Mouse (Mus musculus) intestine, embryonic 16.5 days (tissue): ENCODE measurements around the gene Stx2. TPM values are rescaled to one million over a fixed set of nuclear protein-coding genes. Genes with fewer than 3 reads are reported as not detected.
A peak's percentile ranks its signal among the peaks of the same experiment; 100 is the strongest.
"Not testable (repeated sequence)": the region's sequence is repeated elsewhere in the genome, so short reads cannot be mapped to it uniquely, and the experiment has no call there.

ENCODE experiments used
- ATAC-seq: fragments of 200-750 bp; cut with Nextera tagmentation; 2 replicates; pipeline ENCODE4 v1.8.0; 2017; ENCODE audit warnings: moderate TSS enrichment, moderate library complexity
- H3K27ac ChIP-seq: fragments of 300-500 bp; sonication (generic); 2 replicates; pipeline ENCODE4 v1.5.1; 2014; ENCODE audit warnings: mild to moderate bottlenecking, low read length
- H3K27me3 ChIP-seq: fragments of 300-500 bp; sonication (generic); replicated peaks from 2 replicates; pipeline ENCODE4 v1.6.1; 2014; ENCODE audit warnings: low read length, control low read depth, mixed read lengths; ENCODE audit not compliant: control insufficient read depth, insufficient read depth
- H3K36me3 ChIP-seq: fragments of 300-500 bp; sonication (generic); 2 replicates; pipeline ENCODE4 v1.6.1; 2014; ENCODE audit warnings: low read length, control low read depth; ENCODE audit not compliant: control insufficient read depth, insufficient read depth
- H3K4me1 ChIP-seq: fragments of 300-500 bp; sonication (generic); 2 replicates; pipeline ENCODE4 v1.6.1; 2014; ENCODE audit warnings: low read length, control low read depth, mixed read lengths; ENCODE audit not compliant: control insufficient read depth, insufficient read depth
- H3K4me2 ChIP-seq: fragments of 300-500 bp; sonication (generic); 2 replicates; pipeline ENCODE4 v1.6.1; 2014; ENCODE audit warnings: low read depth, low read length, control low read depth
- H3K4me3 ChIP-seq: fragments of 300-500 bp; sonication (generic); 2 replicates; pipeline ENCODE4 v1.5.1; 2014; ENCODE audit warnings: mild to moderate bottlenecking, low read length
- H3K9ac ChIP-seq: fragments of 300-500 bp; sonication (generic); 2 replicates; pipeline ENCODE4 v1.6.1; 2014; ENCODE audit warnings: low read depth, low read length
- H3K9me3 ChIP-seq: fragments of 300-500 bp; sonication (generic); 2 replicates; pipeline ENCODE4 v1.6.1; 2016; ENCODE audit warnings: low read length, control low read depth; ENCODE audit not compliant: control insufficient read depth
- WGBS: fragments of 180-500 bp; shearing (Covaris S2); extraction: QIAGEN DNeasy Blood & Tissue Kit; methylation state at CpG from one replicate; pipeline ENCODE4 v1.1.7; 2014; 5-methylcytosine and 5-hydroxymethylcytosine counted together
- polyA plus RNA-seq: library from polyadenylated mRNA; unstranded; fragments of >200 nt; fragmentation: Nextera tagmentation; extraction: Ambion mirVana; gene quantifications from 2 replicates; pipeline ENCODE4 v1.2.1, GENCODE M21; 2015

The Stx2 gene
- polyA plus RNA-seq, 1 experiment from 2014 or later = 19.9 TPM

GRCm38 (mm10) chr5:129000706-129001468 is 7.5 kb downstream of the Stx2 start:
- ATAC-seq = 0 out of 2 replicates have a peak, but pooled peaks have one; percentile 45
- no peaks in the 10 kb centered on the region for H3K27me3 ChIP-seq
- H3K4me3 ChIP-seq = no peak overlapping the region

GRCm38 (mm10) chr5:128987141-128987954 is 21.0 kb downstream of the Stx2 start:
- Histone ChIP-seq H3K9me3 (no peaks in the 10 kb centered on the region), H3K4me3 (no peak overlapping the region), H3K4me1 (no peaks in the 10 kb centered on the region), H3K9ac (no peak overlapping the region), H3K4me2 (no peak overlapping the region), H3K27me3 (no peaks in the 10 kb centered on the region), H3K36me3 (no peaks in the 10 kb centered on the region; the same call in 1 of the 2 replicates), H3K27ac (no peak overlapping the region)
- 75% methylated on average over 19 of the region's 19 CpGs for WGBS
- ATAC-seq = no peak

More at GRCm38 (mm10) chr5:129000706-129001468, 7.5 kb downstream of the Stx2 start:
- Histone ChIP-seq H3K36me3 (no peaks in the 10 kb centered on the region), H3K9me3 (no peaks in the 10 kb centered on the region), H3K9ac (peak overlapping the region; percentile 6; the same call in 1 of the 2 replicates), H3K4me1 (peaks cover 10% of the 10 kb centered on the region), H3K4me2 (no peak overlapping the region), H3K27ac (no peak overlapping the region)
- WGBS = 53% methylated on average over 8 of the region's 8 CpGs

DNA sequence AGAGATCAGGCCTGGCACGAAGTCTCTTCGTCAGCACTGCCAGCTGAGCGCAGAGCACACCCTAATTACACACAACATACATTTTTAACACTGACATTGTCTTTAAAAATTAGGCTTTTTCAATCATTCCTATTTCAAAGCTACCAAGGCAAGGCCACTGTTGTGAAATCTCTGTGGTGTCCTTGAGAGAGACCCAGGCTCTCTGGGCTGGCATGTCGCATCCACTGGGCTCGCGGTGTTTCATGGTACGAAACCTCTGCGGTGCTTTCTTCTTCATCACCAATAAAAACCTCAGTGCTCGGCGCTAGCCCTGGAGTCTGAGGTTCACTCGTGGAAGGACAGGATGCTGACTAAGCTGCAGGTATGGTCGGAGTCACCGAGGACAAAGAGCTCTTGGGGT is 22.4 kb downstream of the Stx2 start:
- H3K4me2 ChIP-seq = no peak overlapping the region
- H3K9me3 ChIP-seq = no peaks in the 10 kb centered on the region
- no peak for ATAC-seq
- no peaks in the 10 kb centered on the region for H3K27me3 ChIP-seq
- no peaks in the 10 kb centered on the region; the same call in 1 of the 2 replicates for H3K36me3 ChIP-seq
- no peak overlapping the region for H3K4me3 ChIP-seq
- 91% methylated on average over 13 of the region's 13 CpGs for WGBS
- H3K4me1 ChIP-seq = no peaks in the 10 kb centered on the region
- H3K9ac ChIP-seq = no peak overlapping the region
- no peak overlapping the region for H3K27ac ChIP-seq

- H3K9ac ChIP-seq = no peak overlapping the region
- no peaks in the 10 kb centered on the region for H3K9me3 ChIP-seq
- H3K27me3 ChIP-seq = no peaks in the 10 kb centered on the region
- no peak for ATAC-seq
- H3K27ac ChIP-seq = no peak overlapping the region
- no peaks in the 10 kb centered on the region; the same call in 1 of the 2 replicates for H3K36me3 ChIP-seq
- WGBS = 87% methylated on average over 6 of the region's 6 CpGs
- H3K4me2 ChIP-seq = no peak overlapping the region
- H3K4me3 ChIP-seq = no peak overlapping the region
- no peaks in the 10 kb centered on the region for H3K4me1 ChIP-seq
These were observed 23.8 kb downstream of the Stx2 start for GRCm38 (mm10) chr5:128984536-128984935.

DNA sequence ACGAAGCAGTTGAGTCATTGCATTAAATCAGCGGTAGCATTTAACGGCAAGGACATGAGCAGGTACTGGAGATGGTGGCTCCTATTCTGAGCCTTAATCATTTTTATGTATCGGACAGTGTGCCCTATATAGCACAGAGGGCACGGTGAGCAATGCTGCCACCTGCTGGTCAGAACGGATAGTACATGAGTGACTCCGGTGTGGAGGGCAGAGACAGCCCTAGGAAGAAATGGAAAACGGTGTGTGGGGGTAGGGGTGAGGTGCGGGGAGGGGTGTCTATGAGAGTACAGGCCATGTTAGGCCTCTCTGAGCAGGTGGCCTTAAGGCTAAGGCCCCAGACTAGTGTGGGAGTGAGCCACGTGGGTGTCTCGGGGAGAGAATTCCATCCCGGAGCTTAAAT is 26.8 kb downstream of the Stx2 start:
- H3K9me3 ChIP-seq = no peaks in the 10 kb centered on the region
- H3K9ac ChIP-seq = no peak overlapping the region
- H3K27ac ChIP-seq = no peak overlapping the region
- H3K4me1 ChIP-seq = no peaks in the 10 kb centered on the region
- 23% methylated on average over 12 of the region's 12 CpGs for WGBS
- H3K4me3 ChIP-seq = no peak overlapping the region
- no peaks in the 10 kb centered on the region; the same call in 1 of the 2 replicates for H3K36me3 ChIP-seq
- no peaks in the 10 kb centered on the region for H3K27me3 ChIP-seq
- H3K4me2 ChIP-seq = no peak overlapping the region
- peak; percentile 86; the same call in 1 of the 2 replicates for ATAC-seq

DNA sequence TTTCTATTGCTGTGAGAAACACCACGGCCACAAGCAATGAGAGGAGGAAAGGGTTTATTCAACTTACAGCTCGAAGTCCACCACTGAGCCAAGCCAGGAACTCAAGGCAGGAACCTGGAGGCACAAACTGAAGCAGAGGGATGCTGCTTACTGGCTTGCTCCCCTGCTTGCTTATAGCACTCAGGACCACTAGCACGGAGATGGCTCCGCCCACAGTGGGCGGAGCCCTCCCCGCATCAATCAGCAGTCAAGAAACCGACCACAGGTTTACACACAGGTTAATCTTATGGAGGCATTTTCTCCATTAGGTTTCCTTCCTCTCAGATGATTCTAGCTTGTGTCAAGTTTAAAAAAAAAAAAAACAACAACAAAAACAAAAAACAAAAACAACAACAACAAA is 27.5 kb downstream of the Stx2 start:
- no peaks in the 10 kb centered on the region for H3K9me3 ChIP-seq
- 70% methylated on average over 7 of the region's 7 CpGs for WGBS
- no peaks in the 10 kb centered on the region for H3K27me3 ChIP-seq
- ATAC-seq = no peak
- no peak overlapping the region for H3K4me3 ChIP-seq
- no peak overlapping the region for H3K27ac ChIP-seq
- H3K4me1 ChIP-seq = no peaks in the 10 kb centered on the region
- no peak overlapping the region for H3K9ac ChIP-seq
- H3K4me2 ChIP-seq = no peak overlapping the region
- no peaks in the 10 kb centered on the region; the same call in 1 of the 2 replicates for H3K36me3 ChIP-seq

DNA sequence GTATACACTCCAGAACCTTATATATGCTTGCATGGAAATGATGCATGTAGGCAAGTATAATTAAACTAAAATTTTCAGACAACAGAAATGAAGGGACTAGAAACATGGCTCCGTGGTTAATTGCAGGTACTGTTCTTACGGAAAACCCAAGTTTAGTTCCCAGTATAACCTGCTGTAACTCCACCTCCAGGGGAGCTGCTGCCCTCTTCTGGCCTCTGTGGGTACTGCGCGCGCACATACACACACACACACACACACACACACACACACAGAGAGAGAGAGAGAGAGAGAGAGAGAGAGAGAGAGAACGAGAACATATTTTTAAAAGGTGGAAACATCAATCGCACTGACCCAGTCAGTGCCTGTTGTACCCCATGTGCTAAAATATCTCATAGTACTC is 29.4 kb downstream of the Stx2 start:
- Histone ChIP-seq H3K9ac (no peak overlapping the region), H3K4me3 (no peak overlapping the region), H3K4me1 (no peaks in the 10 kb centered on the region), H3K27me3 (no peaks in the 10 kb centered on the region), H3K27ac (no peak overlapping the region), H3K4me2 (no peak overlapping the region), H3K36me3 (no peaks in the 10 kb centered on the region), H3K9me3 (no peaks in the 10 kb centered on the region)
- ATAC-seq = no peak
- 94% methylated on average over 7 of the region's 7 CpGs for WGBS

DNA sequence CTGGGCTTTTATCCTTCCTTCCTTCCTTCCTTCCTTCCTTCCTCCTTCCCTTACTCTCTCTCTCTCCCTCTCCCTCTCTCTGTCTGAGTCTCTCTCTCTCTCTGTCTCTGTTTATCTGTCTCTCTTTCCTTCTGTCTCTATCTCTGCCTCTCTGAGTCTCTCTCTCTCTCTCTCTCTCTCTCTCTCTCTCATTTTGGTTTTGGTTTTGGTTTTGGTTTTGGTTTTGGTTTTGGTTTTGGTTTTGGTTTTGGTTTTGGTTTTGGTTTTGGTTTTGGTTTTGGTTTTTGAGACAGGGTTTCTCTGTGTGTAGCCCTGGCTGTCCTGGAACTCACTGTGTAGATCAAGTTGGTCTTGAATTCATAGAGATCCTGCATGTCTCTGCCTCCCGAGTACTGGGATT is 30.9 kb downstream of the Stx2 start:
- not testable (repeated sequence) for H3K27ac ChIP-seq, H3K4me1 ChIP-seq, H3K9me3 ChIP-seq, H3K4me3 ChIP-seq, H3K27me3 ChIP-seq, H3K9ac ChIP-seq, H3K36me3 ChIP-seq, ATAC-seq, H3K4me2 ChIP-seq
- WGBS = 81% methylated on average over 1 of the region's 1 CpGs

GRCm38 (mm10) chr5:128976266-128976665 is 32.1 kb downstream of the Stx2 start:
- Histone ChIP-seq H3K36me3 (no peaks in the 10 kb centered on the region), H3K4me1 (no peaks in the 10 kb centered on the region), H3K27ac (no peak overlapping the region), H3K9ac (no peak overlapping the region), H3K27me3 (no peaks in the 10 kb centered on the region), H3K4me2 (no peak overlapping the region), H3K4me3 (no peak overlapping the region), H3K9me3 (no peaks in the 10 kb centered on the region)
- ATAC-seq = no peak
- WGBS = 24% methylated on average over 4 of the region's 4 CpGs
